Mouse (Mus musculus): ENCODE data around the gene Rnf225.

GRCm38 (mm10) chr7:12880911-12881660 lies 46.1 kb upstream of the Rnf225 start, which contains the start of gene Zfp128:
- TF ChIP-seq POLR2A (IDR thresholded peaks at IDR 0.05; ENCODE audit: insufficient read depth, low read depth, low read length) = peak; percentile 83
- no peak for TF ChIP-seq CTCF (IDR thresholded peaks at IDR 0.05; ENCODE audit: insufficient read depth, low read depth, low read length)
